Mouse (Mus musculus) testis, postnatal 10 days (tissue): ENCODE data around the gene Nacc1.
"Not testable (repeated sequence)": the region's sequence is repeated elsewhere in the genome, so short reads cannot be mapped to it uniquely, and the experiment has no call there.

ENCODE experiments used
- DNase-seq: peaks from one replicate; pipeline ENCODE4 v3.0.0; 2021; ENCODE audit warnings: low spot score

The Nacc1 gene

GRCm38 (mm10) chr8:84698929-84699401 is 11.3 kb upstream of the Nacc1 start:
- no peak for DNase-seq

DNA sequence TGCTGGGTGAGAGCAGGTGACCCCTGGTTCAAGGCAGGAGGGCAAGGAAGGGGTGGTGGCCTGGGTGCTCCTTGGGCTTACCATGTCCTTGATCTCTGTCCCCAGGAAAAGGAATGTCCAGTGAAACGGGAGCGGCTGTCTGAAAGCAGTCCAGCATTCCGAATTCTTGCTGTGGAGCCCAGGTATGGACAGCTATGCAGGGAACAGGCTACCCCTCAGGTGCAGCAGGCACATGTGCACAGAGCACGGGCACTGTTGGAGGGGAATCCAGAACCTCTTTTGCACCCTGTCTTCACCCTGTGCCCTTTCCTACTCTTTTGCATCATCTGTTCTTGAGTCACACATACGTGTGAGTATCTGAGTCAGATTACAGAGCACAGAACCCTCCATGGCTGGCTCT is 10.6 kb upstream of the Nacc1 start:
- DNase-seq: no peak

- peak; percentile 73 for DNase-seq
These were observed 9.8 kb upstream of the Nacc1 start for GRCm38 (mm10) chr8:84697166-84698130.

- DNase-seq: no peak
These were observed 7.5 kb upstream of the Nacc1 start for GRCm38 (mm10) chr8:84695140-84695539.

- DNase-seq: no peak
These were observed 5.7 kb upstream of the Nacc1 start for GRCm38 (mm10) chr8:84693332-84693731.

- DNase-seq: peak; percentile 89
These were observed 1.6 kb upstream of the Nacc1 start for GRCm38 (mm10) chr8:84689091-84689915.

DNA sequence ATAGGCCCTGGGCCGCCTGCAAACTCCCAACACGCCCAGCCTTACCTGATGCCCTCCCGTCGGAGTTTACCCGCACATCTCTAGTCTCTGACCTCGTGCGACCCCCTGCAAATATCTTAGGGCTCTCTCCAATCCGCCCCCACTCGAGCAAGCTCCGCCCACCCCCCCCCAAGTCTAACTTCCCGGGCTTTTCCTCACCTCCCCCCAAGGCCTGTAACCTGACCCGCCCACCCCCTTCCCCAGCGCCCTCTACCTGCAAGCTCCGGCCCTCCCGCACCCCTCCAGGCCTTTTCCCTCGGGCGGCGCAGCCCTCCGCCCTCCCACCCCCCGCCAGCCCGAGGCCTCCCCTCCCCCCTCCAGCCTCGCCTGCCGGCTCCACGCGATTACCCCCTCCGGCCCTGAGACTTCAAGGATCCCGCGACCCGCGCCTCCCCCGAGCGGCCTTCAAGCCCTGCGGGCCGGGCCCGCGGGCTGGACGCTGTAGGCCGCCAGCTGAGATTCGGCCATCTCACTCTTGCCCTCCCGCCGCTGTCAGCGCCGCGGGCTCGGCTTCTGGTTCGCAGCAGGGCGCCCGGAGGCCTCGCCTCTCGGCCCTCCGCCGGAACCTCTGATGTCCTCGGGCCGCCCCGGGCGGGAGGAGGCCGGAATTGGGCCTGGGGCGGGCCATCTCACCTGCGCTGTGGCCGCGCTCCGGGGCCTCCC is 508 bp downstream of the Nacc1 start:
- peak; percentile 78 for DNase-seq

DNA sequence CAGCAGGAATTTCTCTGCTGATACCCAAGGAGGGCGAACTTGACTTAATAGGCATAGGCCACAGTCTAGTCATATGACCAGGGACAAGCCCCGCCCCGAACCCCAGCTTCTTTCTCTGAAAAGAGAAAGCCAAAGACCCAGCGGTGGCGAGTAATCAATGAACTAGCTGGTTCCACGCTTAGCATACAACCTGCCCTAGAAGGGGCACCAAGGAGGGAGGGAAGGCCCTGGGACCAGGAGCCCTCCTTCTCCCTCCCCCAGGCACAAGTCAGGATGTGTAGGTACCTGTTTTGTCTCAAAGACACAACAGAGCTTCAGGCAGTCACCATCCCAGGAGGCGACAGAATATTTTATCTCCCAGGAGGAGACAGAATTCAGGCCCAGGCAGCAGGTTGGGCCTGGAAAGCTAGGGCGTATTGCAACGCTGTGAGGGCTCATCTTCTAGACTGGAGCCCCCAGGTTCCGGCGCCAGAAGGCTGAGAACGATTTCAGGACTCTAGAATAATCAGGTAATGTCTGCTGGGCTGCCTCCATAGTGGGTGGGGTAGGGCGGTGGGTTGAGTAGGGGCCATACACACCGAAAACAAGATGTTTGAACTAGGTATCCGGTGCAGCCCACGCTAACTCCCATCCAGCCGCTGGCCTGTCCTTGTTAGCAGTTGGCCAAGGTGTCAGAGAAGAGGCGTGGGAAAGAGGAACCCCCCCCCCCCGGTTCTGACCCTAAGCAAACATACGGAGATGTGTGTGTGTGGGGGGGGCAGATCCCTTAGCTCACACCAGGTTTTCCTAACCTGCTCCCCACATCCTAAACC is 1.3 kb downstream of the Nacc1 start, which contains the start of gene Trmt1:
Gene Trmt1, plus strand, starts transcription at position 117 of the 812 bp plus-strand sequence.
- peak; percentile 77 for DNase-seq

GRCm38 (mm10) chr8:84684537-84684936 is 3.1 kb downstream of the Nacc1 start:
- no peak for DNase-seq

GRCm38 (mm10) chr8:84682257-84682656 is 5.4 kb downstream of the Nacc1 start:
- DNase-seq: no peak

GRCm38 (mm10) chr8:84681476-84681875 is 6.2 kb downstream of the Nacc1 start:
- no peak for DNase-seq

GRCm38 (mm10) chr8:84677305-84677704 is 10.4 kb downstream of the Nacc1 start:
- no peak for DNase-seq

DNA sequence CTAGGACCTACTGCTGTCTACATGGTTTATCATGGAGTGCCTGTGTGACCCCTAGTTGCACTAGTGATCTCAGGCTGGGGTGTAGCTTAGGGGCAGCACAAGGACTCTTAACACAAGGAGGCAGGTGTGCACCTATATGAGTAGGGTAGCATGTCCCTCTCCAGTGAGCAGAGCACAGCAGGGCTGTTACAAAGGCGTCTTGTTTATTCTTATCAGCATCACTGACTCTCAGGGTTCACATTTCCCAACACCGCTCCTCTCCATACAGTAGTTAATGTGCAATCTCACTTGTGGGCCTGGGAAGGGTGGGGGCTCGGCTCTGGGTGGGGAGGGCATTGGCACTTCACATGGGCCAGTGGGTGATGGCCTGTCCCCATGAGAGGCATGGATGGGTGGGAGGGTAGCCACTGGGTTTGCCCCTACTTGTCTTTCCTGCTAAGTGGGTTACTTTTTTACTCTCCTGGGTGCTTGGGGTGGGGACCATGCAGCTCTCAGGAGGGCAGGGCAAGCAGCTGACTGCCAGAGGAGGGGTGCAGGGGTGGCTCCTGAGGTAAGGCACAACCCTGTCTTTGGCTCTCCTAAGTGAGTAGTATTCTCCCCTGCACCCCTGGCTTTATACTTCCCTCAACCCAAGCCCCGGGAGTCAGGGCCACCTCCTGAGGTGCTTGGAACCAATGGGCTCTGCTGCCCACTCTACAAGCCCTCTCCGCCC is 17.2 kb downstream of the Nacc1 start:
- DNase-seq: not testable (repeated sequence)

- no peak for DNase-seq
These were observed 18.8 kb downstream of the Nacc1 start for GRCm38 (mm10) chr8:84668731-84669485.

DNA sequence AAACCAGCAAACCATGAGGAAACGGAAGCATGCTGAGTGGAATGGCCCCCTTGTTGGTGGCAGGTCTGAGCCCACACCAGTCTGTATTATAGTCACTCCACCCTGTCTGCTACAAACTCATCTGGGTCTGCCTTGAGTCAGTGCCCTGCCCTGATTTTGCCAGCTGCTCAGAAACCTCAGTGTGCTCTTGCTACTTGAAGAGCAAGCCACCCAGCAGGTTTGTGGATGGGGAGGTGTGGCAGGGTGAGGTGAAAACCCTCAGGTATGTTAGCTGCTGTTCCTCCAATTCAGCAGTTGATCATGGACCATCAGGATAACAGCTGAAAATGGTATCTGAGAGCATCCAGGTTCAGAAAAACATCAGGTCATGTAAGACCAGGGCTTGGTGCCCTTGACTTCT is 19.6 kb downstream of the Nacc1 start:
- no peak for DNase-seq

- DNase-seq: no peak
These were observed 22.2 kb downstream of the Nacc1 start for GRCm38 (mm10) chr8:84665385-84665893.

GRCm38 (mm10) chr8:84664566-84665384 is 22.9 kb downstream of the Nacc1 start:
- DNase-seq: peak; percentile 82

- peak; percentile 96 for DNase-seq
These were observed 24.0 kb downstream of the Nacc1 start for GRCm38 (mm10) chr8:84663483-84664327.
